Mouse (Mus musculus): ENCODE results near the gene Depdc1a. TPM values are rescaled to one million over a fixed set of nuclear protein-coding genes. Genes with fewer than 3 reads are reported as not detected.
"Not testable (repeated sequence)": the region's sequence is repeated elsewhere in the genome, so short reads cannot be mapped to it uniquely, and the experiment has no call there.

The Depdc1a gene
- total RNA-seq (2015; ENCODE audit: low replicate concordance), result 18.2 and 30.7 TPM in 2 replicates
- total RNA-seq (2017; ENCODE audit: low replicate concordance), result 16.7 and 17.6 TPM in 2 replicates

- ATAC-seq (replicated peaks; ENCODE audit: low FRiP score, poor library complexity, severe bottlenecking), result peak; percentile 99
Measured at GRCm38 (mm10) chr3:159495243-159495801, at the start of gene Depdc1a. Gene Depdc1a (plus strand): TSS chr3:159495433.

GRCm38 (mm10) chr3:159470059-159470458 is 25.2 kb upstream of the Depdc1a start:
- ATAC-seq (replicated peaks; ENCODE audit: low FRiP score, poor library complexity, severe bottlenecking), result no peak

- no peak for ATAC-seq (replicated peaks; ENCODE audit: low FRiP score, poor library complexity, severe bottlenecking)
Measured at GRCm38 (mm10) chr3:159475465-159475864, 19.8 kb upstream of the Depdc1a start.

GRCm38 (mm10) chr3:159477250-159477962 is 17.8 kb upstream of the Depdc1a start:
- ATAC-seq (replicated peaks; ENCODE audit: low FRiP score, poor library complexity, severe bottlenecking), result no peak

- not testable (repeated sequence) for ATAC-seq (replicated peaks; ENCODE audit: low FRiP score, poor library complexity, severe bottlenecking)
Measured at GRCm38 (mm10) chr3:159494709-159495108, 524 bp upstream of the Depdc1a start.

- ATAC-seq (replicated peaks; ENCODE audit: low FRiP score, poor library complexity, severe bottlenecking), result no peak
Measured at GRCm38 (mm10) chr3:159508899-159509298, 13.7 kb downstream of the Depdc1a start.

- ATAC-seq (replicated peaks; ENCODE audit: low FRiP score, poor library complexity, severe bottlenecking), result no peak
Measured at GRCm38 (mm10) chr3:159528563-159528962, 33.3 kb downstream of the Depdc1a start.

- ATAC-seq (replicated peaks; ENCODE audit: low FRiP score, poor library complexity, severe bottlenecking), result no peak
Measured at GRCm38 (mm10) chr3:159548303-159548702, 53.1 kb downstream of the Depdc1a start.

- no peak for ATAC-seq (replicated peaks; ENCODE audit: low FRiP score, poor library complexity, severe bottlenecking)
Measured at GRCm38 (mm10) chr3:159550224-159550623, 55.0 kb downstream of the Depdc1a start.

Other genes with a start within 250 kb of the Depdc1a start
- not detected in 2 replicates for gene Rpe65, start 103.7 kb downstream of the Depdc1a start, total RNA-seq (2015; ENCODE audit: low replicate concordance)
- not detected in 2 replicates for gene Rpe65, start 103.7 kb downstream of the Depdc1a start, total RNA-seq (2017; ENCODE audit: low replicate concordance)